Mouse (Mus musculus) liver, adult 2 months (tissue): ENCODE data around the gene Map1b.

Experiments used
- CTCF ChIP-seq: fragments of 200-500 bp; IDR thresholded peaks from 2 replicates; pipeline ENCODE4 v1.5.1; 2011; ENCODE audit warnings: low read depth, low read length, control low read depth
- POLR2A ChIP-seq: fragments of 200-500 bp; IDR thresholded peaks from 2 replicates; pipeline ENCODE4 v1.6.1; 2011; ENCODE audit warnings: low read length, control low read depth; ENCODE audit not compliant: insufficient read depth; ENCODE audit errors: extremely low read depth

DNA sequence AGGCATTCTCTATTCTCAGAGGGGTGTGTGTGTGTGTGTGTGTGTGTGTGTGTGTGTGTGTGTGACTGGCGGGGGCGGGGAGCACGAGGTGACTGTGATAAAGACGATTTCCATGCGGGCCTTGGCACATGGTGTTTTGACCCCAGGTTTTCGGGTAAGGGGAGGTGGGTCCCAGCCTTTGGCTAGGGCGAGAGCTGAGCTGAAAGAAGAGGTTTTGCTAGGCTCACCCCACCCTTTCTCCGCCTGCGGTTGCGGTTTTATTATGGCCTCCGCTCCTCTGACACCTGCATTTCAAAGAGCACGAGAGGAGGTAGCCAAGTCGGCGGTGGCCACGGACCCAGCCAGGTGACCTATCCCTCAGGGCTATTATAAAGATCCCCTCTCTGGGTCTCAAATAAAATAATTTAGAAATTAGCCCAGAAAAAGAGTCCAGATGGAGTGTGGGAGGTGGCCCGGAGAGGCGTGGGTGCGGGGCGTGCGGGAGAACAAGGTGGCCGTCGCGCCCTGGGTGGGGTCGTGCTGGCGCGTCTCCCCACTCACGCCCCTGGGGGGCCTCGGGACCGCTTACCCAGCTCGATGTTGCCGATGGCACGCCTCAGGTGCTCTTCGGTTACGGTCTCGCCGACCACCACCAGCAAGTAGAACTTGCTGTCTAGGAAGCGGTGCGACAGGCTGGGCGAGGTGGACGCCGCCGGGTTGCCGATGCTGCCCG is 448 bp downstream of the Map1b start:
- no peak for TF ChIP-seq POLR2A
- no peak for TF ChIP-seq CTCF
